ENCODE assay signal across 9 mouse cellular contexts in genomic region chr5:37028486-37029311, GRCm38 (mm10). TPM values are rescaled to one million over a fixed set of nuclear protein-coding genes. Genes with fewer than 3 reads are reported as not detected.
A peak's percentile ranks its signal among the peaks of the same experiment; 100 is the strongest.
DNase-seq lines count a peak whose midpoint lies in the region; ATAC-seq lines count a peak whose summit lies in the region.
"Had no signal": no experiment of that assay in that cellular context is flagged by ENCODE, and none has a peak within 500 bp of the region (broad histone marks: within the 10 kb centered on the region; RNA-seq: fewer than 3 reads in every experiment).

No protein-coding gene starts in this region.

- peak overlapping the region; percentile 65 for H3K4me3 ChIP-seq in heart, embryonic 16.5 days (ENCODE audit: low read length)
- H3K4me3 ChIP-seq in neural tube, embryonic 12.5 days: peak overlapping the region; percentile 62

- WGBS in heart, embryonic 16.5 days: 1% methylated on average over 67 of the region's 72 CpGs
- WGBS in neural tube, embryonic 12.5 days: under 1% methylated on average over 71 of the region's 72 CpGs

- peak overlapping the region; percentile 97 for H3K4me2 ChIP-seq in heart, embryonic 16.5 days (ENCODE audit: low read depth, low read length)
- peak overlapping the region; percentile 99 for H3K4me2 ChIP-seq in neural tube, embryonic 12.5 days (replicated peaks)

- peak; percentile 74 for ATAC-seq in CD4-positive, CD25-positive, alpha-beta regulatory T cell, adult 4 months
- ATAC-seq in heart, embryonic 16.5 days (replicated peaks; ENCODE audit: extremely low read depth, insufficient read depth, low FRiP score): peak; percentile 18; the same call in 1 of the 2 replicates
- ATAC-seq in neural tube, embryonic 12.5 days (ENCODE audit: low FRiP score, low read depth): peak; percentile 82

- peak overlapping the region; percentile 13; the same call in 1 of the 2 replicates for H3K9ac ChIP-seq in heart, embryonic 16.5 days (ENCODE audit: low read length)
- peak overlapping the region; percentile 59 for H3K9ac ChIP-seq in neural tube, embryonic 12.5 days

- H3K36me3 ChIP-seq in heart, embryonic 16.5 days (ENCODE audit: control insufficient read depth, insufficient read depth): no peaks in the 10 kb centered on the region
- no peaks in the 10 kb centered on the region for H3K36me3 ChIP-seq in neural tube, embryonic 12.5 days

- H3K4me1 ChIP-seq in heart, embryonic 16.5 days (ENCODE audit: control insufficient read depth, insufficient read depth, low read length): peaks cover 11% of the 10 kb centered on the region
- peaks cover 11% of the 10 kb centered on the region for H3K4me1 ChIP-seq in neural tube, embryonic 12.5 days

- intact Hi-C loops in left cerebral cortex, postnatal 4 days (cut with DNase I): loop anchor here (5.0 kb wide), 1 partner anchor 79 kb away; no protein-coding TSS in a partner anchor

- no peak overlapping the region for H3K27ac ChIP-seq in heart, embryonic 16.5 days (ENCODE audit: low read length)
- no peak overlapping the region for H3K27ac ChIP-seq in neural tube, embryonic 12.5 days

- peaks cover 56% of the 10 kb centered on the region for H3K27me3 ChIP-seq in heart, embryonic 16.5 days (ENCODE audit: control insufficient read depth, insufficient read depth, low read length)
- H3K27me3 ChIP-seq in neural tube, embryonic 12.5 days (replicated peaks): peaks cover 54% of the 10 kb centered on the region

- H3K9me3 ChIP-seq in heart, embryonic 16.5 days (replicated peaks; ENCODE audit: control insufficient read depth, low read length): no peaks in the 10 kb centered on the region
- H3K9me3 ChIP-seq in neural tube, embryonic 12.5 days: no peaks in the 10 kb centered on the region

- peak; percentile 11 for DNase-seq in gastrocnemius, postnatal 10 days
- DNase-seq in gastrocnemius, adult 18-20 months (ENCODE audit: low spot score): no peak
- peak; percentile 42 to 53 for DNase-seq in cerebellum, adult 18-20 months
- peak; percentile 47 for DNase-seq in left cerebral cortex, postnatal 4 days
- DNase-seq in urinary bladder, postnatal 25 days (ENCODE audit: low spot score): no peak

RNA-seq across cellular contexts. Expression of gene Wfs1, which starts 39.7 kb away (rescaled TPM):
- 10 to 100 TPM; 25.4 to 30.2 TPM for total RNA-seq in gastrocnemius, postnatal 10 days (2021)
- 10 to 100 TPM; 57.7 to 80.4 TPM for total RNA-seq in gastrocnemius, adult 18-20 months (2021)
- polyA plus RNA-seq in CD4-positive, CD25-positive, alpha-beta regulatory T cell, adult 4 months (2017; shearing (Covaris generic)): 1 to 10 TPM in 1 of 2 experiments, under 1 TPM in 1; 0.81 to 1.7 TPM
- 18.4 and 19.2 TPM in 2 replicates for polyA plus RNA-seq in heart, embryonic 16.5 days (2015; fragmentation: Nextera tagmentation; extraction: Ambion mirVana)
- total RNA-seq in left cerebral cortex, postnatal 4 days (2021): 10 to 100 TPM; 16.3 to 25.7 TPM
- polyA plus RNA-seq in neural tube, embryonic 12.5 days (2016; fragmentation: Nextera tagmentation; extraction: Ambion mirVana): 8.6 and 8.9 TPM in 2 replicates
- total RNA-seq: MEL had no signal

RNA-seq across cellular contexts. Expression of gene Gm1043, which starts 56.5 kb away (rescaled TPM):
- total RNA-seq in gastrocnemius, postnatal 10 days (2021): not detected
- not detected for total RNA-seq in gastrocnemius, adult 18-20 months (2021)
- 1 to 10 TPM; 2.4 to 4.2 TPM for polyA plus RNA-seq in CD4-positive, CD25-positive, alpha-beta regulatory T cell, adult 4 months (2017; shearing (Covaris generic))
- not detected in 2 replicates for polyA plus RNA-seq in heart, embryonic 16.5 days (2015; fragmentation: Nextera tagmentation; extraction: Ambion mirVana)
- 10 to 100 TPM; 33.2 to 36.8 TPM for total RNA-seq in left cerebral cortex, postnatal 4 days (2021)
- polyA plus RNA-seq in neural tube, embryonic 12.5 days (2016; fragmentation: Nextera tagmentation; extraction: Ambion mirVana): 0.50 and 0.55 TPM in 2 replicates
- total RNA-seq: MEL had no signal

Comparison
In these comparisons a context has a peak if more than half of its experiments do, and no peak if none do; other contexts are left out.
1. DNase-seq: peak in gastrocnemius, postnatal 10 days (single experiment), cerebellum, adult 18-20 months (2 of 2) and left cerebral cortex, postnatal 4 days (single experiment); none in gastrocnemius, adult 18-20 months (single experiment) and urinary bladder, postnatal 25 days (single experiment).
2. ATAC-seq: peak in every context shown above with its lines; median percentile 82 in neural tube, embryonic 12.5 days; 74 in CD4-positive, CD25-positive, alpha-beta regulatory T cell, adult 4 months; 18 in heart, embryonic 16.5 days.
3. RNA of gene Gm1043, which starts 56.5 kb away (total RNA-seq): 33.2 to 36.8 TPM in left cerebral cortex, postnatal 4 days; not detected in gastrocnemius, postnatal 10 days and not detected in gastrocnemius, adult 18-20 months; every median in the first group is over 10 times any median in the second.